Mouse (Mus musculus): ENCODE results near the gene Sec24b. TPM values are rescaled to one million over a fixed set of nuclear protein-coding genes. Genes with fewer than 3 reads are reported as not detected.

Gene Sec24b
- total RNA-seq, 2 experiments from 2014 or later, result 19.8 to 20.3 TPM

GRCm38 (mm10) chr3:130055416-130056385, 5.7 kb downstream of the Sec24b start:
- DNase-seq, result no peak

GRCm38 (mm10) chr3:130054587-130054986, 6.8 kb downstream of the Sec24b start:
- DNase-seq, result no peak

DNA sequence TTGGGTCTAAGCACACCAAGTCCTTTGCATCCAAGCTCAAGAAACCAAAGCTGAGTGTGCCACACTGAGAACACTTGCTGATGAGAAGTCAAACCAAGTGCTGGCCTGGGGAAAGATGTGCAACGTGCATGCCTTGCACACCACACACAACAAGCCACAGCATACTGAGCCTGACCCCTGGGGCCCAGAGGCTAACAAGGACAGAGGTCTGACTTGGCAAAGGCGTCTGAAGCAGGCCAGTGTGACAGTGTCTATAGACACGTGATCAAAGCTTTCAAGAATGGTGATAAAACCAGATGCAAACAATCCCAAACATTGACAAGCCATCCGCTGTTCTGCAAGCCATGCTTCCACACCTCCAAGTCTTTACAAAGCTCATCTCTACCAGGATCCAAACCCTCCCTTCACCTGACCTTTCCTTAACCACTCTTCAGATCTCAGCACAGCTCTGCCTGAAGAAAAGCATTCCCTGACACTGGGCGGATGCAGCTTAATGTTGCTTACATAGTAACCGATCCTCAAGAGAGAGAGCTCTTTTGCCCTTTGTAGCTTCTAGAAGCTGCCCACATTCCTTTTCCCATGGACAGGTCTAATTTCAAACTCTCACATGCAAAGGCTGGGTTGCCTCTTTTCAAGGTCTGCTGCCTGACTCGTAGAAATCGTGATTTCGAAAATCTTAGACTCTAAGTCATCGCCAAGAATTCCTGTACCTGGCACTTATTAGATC, 7.8 kb downstream of the Sec24b start:
- DNase-seq, result no peak

GRCm38 (mm10) chr3:130052541-130053298, 8.6 kb downstream of the Sec24b start:
- DNase-seq, result no peak

DNA sequence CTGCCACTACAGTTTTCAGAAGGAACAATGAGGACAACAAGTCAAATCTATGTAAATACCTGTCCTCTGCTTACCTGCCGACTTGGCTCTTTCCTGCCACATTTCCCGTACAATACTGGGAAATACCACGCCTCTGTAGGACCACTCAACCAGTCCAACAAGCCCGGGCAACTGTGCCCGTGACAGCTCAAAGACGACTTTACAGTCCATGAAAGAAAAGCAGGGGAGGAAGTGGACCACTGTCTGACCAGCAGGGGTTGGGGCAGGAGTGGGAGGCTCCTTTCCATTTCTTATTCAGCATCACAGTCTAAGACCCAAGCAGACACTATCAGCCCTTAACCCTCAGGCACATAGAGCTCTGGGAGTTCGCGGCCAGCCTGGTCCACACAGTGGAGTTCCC, 9.2 kb downstream of the Sec24b start:
- no peak for DNase-seq

- no peak for DNase-seq
These were observed 20.6 kb downstream of the Sec24b start for GRCm38 (mm10) chr3:130040711-130041110.

- DNase-seq, result no peak
These were observed 21.3 kb downstream of the Sec24b start for GRCm38 (mm10) chr3:130040017-130040416.

GRCm38 (mm10) chr3:130028741-130029140, 32.6 kb downstream of the Sec24b start:
- no peak for DNase-seq

- no peak for DNase-seq
These were observed 35.2 kb downstream of the Sec24b start for GRCm38 (mm10) chr3:130026181-130026580.

DNA sequence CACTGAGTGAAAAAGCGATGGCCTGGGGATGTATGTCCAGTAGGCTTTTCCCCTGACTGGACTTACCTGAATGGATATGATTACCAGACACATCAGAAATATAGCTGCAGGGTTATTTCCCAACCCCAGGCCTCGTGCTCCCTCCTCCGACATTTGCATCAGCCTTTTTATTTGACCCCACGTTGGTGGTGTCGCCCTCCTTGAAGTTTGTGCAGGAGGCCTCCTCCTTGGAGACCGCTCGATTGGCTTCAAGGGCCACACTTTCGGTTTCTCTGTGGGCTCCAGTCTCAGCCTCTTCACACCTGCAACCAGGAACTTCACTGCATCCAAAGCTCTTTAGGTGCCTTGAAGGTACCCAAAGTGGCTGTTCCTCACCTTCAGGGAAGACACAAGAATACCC, 35.8 kb downstream of the Sec24b start:
- no peak for DNase-seq

DNA sequence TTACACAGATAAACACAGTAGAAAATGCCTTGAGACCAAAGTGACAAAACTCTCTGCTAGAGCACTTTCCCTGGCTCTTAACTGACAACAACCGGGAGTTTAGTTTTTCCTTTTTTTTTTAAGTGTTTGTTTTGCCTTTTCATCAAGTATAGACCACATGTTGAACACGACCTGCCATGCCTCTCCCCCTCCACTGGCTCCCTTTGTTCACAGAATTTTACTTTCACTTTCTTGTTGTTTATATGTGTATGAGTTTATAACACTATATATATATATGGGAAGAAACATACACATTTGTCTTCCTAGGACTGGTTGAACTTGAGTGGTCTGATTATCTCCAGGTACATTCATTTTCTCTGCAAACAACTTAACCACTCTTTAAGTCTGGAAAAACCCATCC, 48.4 kb downstream of the Sec24b start:
- no peak for DNase-seq

- DNase-seq, result no peak
These were observed 50.1 kb downstream of the Sec24b start for GRCm38 (mm10) chr3:130011236-130011635.

- no peak for DNase-seq
These were observed 55.2 kb downstream of the Sec24b start for GRCm38 (mm10) chr3:130006141-130006540.

- no peak for DNase-seq
These were observed 60.4 kb downstream of the Sec24b start for GRCm38 (mm10) chr3:130000926-130001325.

GRCm38 (mm10) chr3:129998526-129998925, 62.8 kb downstream of the Sec24b start:
- no peak for DNase-seq

GRCm38 (mm10) chr3:129998001-129998400, 63.4 kb downstream of the Sec24b start:
- DNase-seq, result no peak

DNA sequence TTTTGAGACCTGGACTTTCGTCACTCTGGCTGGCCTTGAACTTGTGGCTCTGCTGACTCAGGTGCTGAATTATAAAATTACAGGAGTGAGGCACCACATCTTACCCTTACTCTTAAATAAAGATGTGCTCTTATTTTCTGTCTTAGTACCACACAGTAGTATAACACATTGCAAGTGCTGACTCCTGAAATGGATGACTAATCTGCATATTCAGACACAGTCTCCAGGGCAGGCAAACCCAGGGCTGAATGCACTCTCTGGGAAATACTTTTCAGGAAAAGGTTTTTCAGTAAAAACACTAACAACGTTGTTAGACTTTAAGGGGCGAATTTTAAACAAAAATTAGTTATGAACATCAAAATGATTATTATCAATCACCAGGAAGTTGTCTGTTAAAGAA, 64.0 kb downstream of the Sec24b start:
- no peak for DNase-seq

- no peak for DNase-seq
These were observed 74.1 kb downstream of the Sec24b start for GRCm38 (mm10) chr3:129987297-129987696.

DNA sequence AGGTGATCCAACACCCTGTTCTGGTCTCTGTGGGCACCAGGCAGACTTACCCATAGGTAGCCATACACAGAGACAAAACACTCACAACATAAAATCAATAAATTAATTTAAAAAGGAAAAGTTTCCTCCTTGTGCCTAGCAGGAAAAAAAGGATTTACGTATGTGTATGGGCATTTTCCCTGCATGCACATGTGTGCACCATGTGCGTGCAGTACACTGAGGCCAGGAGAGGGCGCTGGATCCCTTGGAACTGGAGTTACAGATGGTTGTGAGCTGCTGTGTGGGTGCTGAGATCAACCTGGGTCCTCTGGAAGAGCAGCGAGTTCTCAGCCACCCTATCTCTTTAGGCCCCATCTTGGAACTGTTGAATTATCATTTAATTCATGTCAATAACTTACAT, 76.0 kb downstream of the Sec24b start:
- DNase-seq, result no peak

- DNase-seq, result no peak
These were observed 76.6 kb downstream of the Sec24b start for GRCm38 (mm10) chr3:129984797-129985196.

GRCm38 (mm10) chr3:129982271-129982670, 79.1 kb downstream of the Sec24b start:
- DNase-seq, result no peak

DNA sequence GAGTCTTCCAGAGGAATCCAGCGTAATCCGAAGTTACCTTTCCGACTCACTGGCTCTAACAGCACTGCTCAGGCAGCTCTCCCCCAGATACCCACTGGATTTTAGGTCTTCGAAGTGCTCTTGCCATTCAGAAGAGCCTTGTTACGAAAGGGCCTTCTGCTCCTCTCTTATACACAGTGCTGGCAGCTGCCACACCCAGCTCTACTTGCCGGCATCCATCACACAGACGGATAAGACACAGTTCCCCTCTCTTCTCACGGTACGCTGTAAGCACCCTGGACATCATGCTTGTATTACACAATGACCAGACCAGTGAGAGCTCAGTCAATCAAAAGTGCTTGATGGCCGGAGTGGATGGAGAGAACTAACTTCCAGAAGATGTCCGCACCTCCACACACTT, 79.6 kb downstream of the Sec24b start:
- no peak for DNase-seq

GRCm38 (mm10) chr3:129979510-129979909, 81.8 kb downstream of the Sec24b start:
- DNase-seq, result no peak

Data from gastrocnemius, postnatal 25 days (tissue).